Mouse (Mus musculus): Measurements from ENCODE around the gene Spaca4.

DNA sequence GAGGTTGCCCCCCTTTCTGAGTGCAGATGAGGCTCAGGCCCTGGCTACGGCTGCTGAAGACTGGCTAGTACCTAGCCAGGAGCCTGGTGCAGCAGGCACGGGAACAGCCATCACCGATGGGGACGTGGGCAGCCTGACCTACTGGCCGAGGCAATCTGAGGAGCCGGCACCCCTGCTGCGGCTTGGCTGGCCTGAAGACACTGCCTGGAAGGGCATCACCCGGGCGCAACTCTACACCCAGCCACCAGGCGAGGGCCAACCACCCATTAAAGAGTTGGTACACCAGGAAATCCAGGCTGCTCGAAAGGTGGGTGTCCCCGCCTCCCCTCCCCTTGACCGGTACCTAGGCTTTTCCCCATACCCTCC is 3.3 kb downstream of the Spaca4 start:
- no peak for TF ChIP-seq GATA1 (IDR thresholded peaks at IDR 0.05; ENCODE audit: low read length)
- TF ChIP-seq TAL1 (IDR thresholded peaks at IDR 0.05; ENCODE audit: low read length): no peak
